Mouse (Mus musculus) CH12.LX (cell line): Measurements from ENCODE around the gene Zfp691. TPM values are rescaled to one million over a fixed set of nuclear protein-coding genes. Genes with fewer than 3 reads are reported as not detected.
A peak's percentile ranks its signal among the peaks of the same experiment; 100 is the strongest.

Experiments
- DNase-seq: peaks from one replicate; pipeline ENCODE4 v3.0.0-alpha.2; 2013; ENCODE audit errors: extremely low read depth
- H3K27ac ChIP-seq: 2 replicates; pipeline ENCODE4 v1.5.1; 2012; ENCODE audit warnings: low read depth, mild to moderate bottlenecking, control low read depth, moderate library complexity; ENCODE audit not compliant: insufficient read depth
- H3K27me3 ChIP-seq: replicated peaks from 2 replicates; pipeline ENCODE3; 2012; ENCODE audit warnings: inconsistent platforms
- H3K36me3 ChIP-seq, 2 experiments: replicated peaks in 1 of 2; 2 replicates each; pipeline versions ENCODE3 to v1.6.1; 2012; ENCODE audit warnings: inconsistent platforms in 1 of 2, low read length in 1 of 2, mild to moderate bottlenecking in 1 of 2, mixed read lengths in 1 of 2, moderate library complexity in 1 of 2; ENCODE audit not compliant: control insufficient read depth in 1 of 2, insufficient read depth in 1 of 2
- H3K4me1 ChIP-seq, 2 experiments: 2 replicates each; pipeline ENCODE4 v1.6.1; 2012; ENCODE audit warnings: inconsistent platforms in 1 of 2, moderate library complexity in 1 of 2; ENCODE audit not compliant: insufficient read depth in 2 of 2, control insufficient read depth in 1 of 2
- H3K4me2 ChIP-seq: 2 replicates; pipeline ENCODE4 v1.6.1; 2012; ENCODE audit warnings: low read depth, mild to moderate bottlenecking, control low read depth; ENCODE audit not compliant: poor library complexity, insufficient read depth, severe bottlenecking
- H3K4me3 ChIP-seq, 3 experiments: fragments of 150-350 bp in 1 of 3; sonication (generic) in 1 of 3; replicated peaks in 1 of 3; 2 replicates each; pipeline versions ENCODE3 to v1.5.1; 2011 to 2012; ENCODE audit warnings: low read depth in 2 of 3, low read length in 2 of 3, mild to moderate bottlenecking in 2 of 3, moderate library complexity in 2 of 3, control low read depth in 1 of 3, improper control_type of control experiment in 1 of 3, inconsistent platforms in 1 of 3, mixed read lengths in 1 of 3; ENCODE audit not compliant: poor library complexity in 1 of 3
- H3K79me2 ChIP-seq: replicated peaks from 2 replicates; pipeline ENCODE4 v1.6.1; 2012; ENCODE audit warnings: mild to moderate bottlenecking, moderate library complexity; ENCODE audit not compliant: control insufficient read depth, poor library complexity, insufficient read depth, severe bottlenecking; ENCODE audit errors: extremely low read depth
- H3K9ac ChIP-seq: 2 replicates; pipeline ENCODE4 v1.6.1; 2012; ENCODE audit warnings: low read depth, mild to moderate bottlenecking, control low read depth, moderate library complexity; ENCODE audit not compliant: insufficient read depth
- H3K9me3 ChIP-seq: replicated peaks from 2 replicates; pipeline ENCODE3; 2012; ENCODE audit warnings: low read length, inconsistent platforms, mixed read lengths
- CHD1 ChIP-seq: IDR thresholded peaks from 2 replicates; pipeline ENCODE4 v1.6.1; 2012; ENCODE audit warnings: low read depth, low read length, improper control_type of control experiment, inconsistent platforms
- CHD2 ChIP-seq: IDR thresholded peaks from 2 replicates; pipeline ENCODE4 v1.6.1; 2011; ENCODE audit warnings: low read length, improper control_type of control experiment
- CTCF ChIP-seq, 2 experiments: IDR thresholded peaks in 1 of 2; conservative IDR thresholded peaks in 1 of 2; 2 replicates each; pipeline ENCODE4 v1.5.1; 2011 to 2012; ENCODE audit warnings: low read depth in 2 of 2, low read length in 2 of 2, improper control_type of control experiment in 1 of 2, inconsistent platforms in 1 of 2, mild to moderate bottlenecking in 1 of 2, moderate library complexity in 1 of 2
- E2F4 ChIP-seq: IDR thresholded peaks from 2 replicates; pipeline ENCODE4 v1.6.1; 2011; ENCODE audit warnings: low read depth, low read length, improper control_type of control experiment; ENCODE audit not compliant: insufficient replicate concordance
- ELF1 ChIP-seq: IDR thresholded peaks from 2 replicates; pipeline ENCODE4 v1.6.1; 2014; ENCODE audit warnings: low read depth, mild to moderate bottlenecking, inconsistent platforms, low read length, improper control_type of control experiment
- EP300 ChIP-seq: IDR thresholded peaks from 2 replicates; pipeline ENCODE4 v1.6.1; 2011; ENCODE audit warnings: low read length, improper control_type of control experiment
- ETS1 ChIP-seq: conservative IDR thresholded peaks from 2 replicates; pipeline ENCODE4 v1.6.1; 2012; ENCODE audit warnings: low read depth, mild to moderate bottlenecking, inconsistent platforms, low read length, improper control_type of control experiment, moderate library complexity
- GABPA ChIP-seq: IDR thresholded peaks from 2 replicates; pipeline ENCODE4 v1.6.1; 2012; ENCODE audit warnings: low read depth, low read length, improper control_type of control experiment, inconsistent platforms; ENCODE audit not compliant: insufficient replicate concordance
- HCFC1 ChIP-seq: IDR thresholded peaks from 2 replicates; pipeline ENCODE4 v1.6.1; 2012; ENCODE audit warnings: low read depth, mild to moderate bottlenecking, inconsistent platforms, low read length, improper control_type of control experiment
- IRF4 ChIP-seq: IDR thresholded peaks from 2 replicates; pipeline ENCODE4 v1.6.1; 2014; ENCODE audit warnings: low read depth, mild to moderate bottlenecking, inconsistent platforms, low read length, improper control_type of control experiment
- JUN ChIP-seq: IDR thresholded peaks from 2 replicates; pipeline ENCODE4 v1.6.1; 2011; ENCODE audit warnings: low read depth, mild to moderate bottlenecking, low read length, improper control_type of control experiment, moderate library complexity; ENCODE audit not compliant: insufficient read depth
- JUND ChIP-seq: conservative IDR thresholded peaks from 2 replicates; pipeline ENCODE4 v1.6.1; 2011; ENCODE audit warnings: low read depth, low read length, improper control_type of control experiment
- KAT2A ChIP-seq: IDR thresholded peaks from 2 replicates; pipeline ENCODE4 v1.6.1; 2012; ENCODE audit warnings: low read length, improper control_type of control experiment, inconsistent platforms; ENCODE audit not compliant: insufficient replicate concordance
- MAFK ChIP-seq: IDR thresholded peaks from 2 replicates; pipeline ENCODE4 v1.6.1; 2011; ENCODE audit warnings: low read length, improper control_type of control experiment; ENCODE audit not compliant: insufficient replicate concordance
- MAX ChIP-seq: IDR thresholded peaks from 2 replicates; pipeline ENCODE4 v1.6.1; 2011; ENCODE audit warnings: low read length, improper control_type of control experiment
- MAZ ChIP-seq: IDR thresholded peaks from 2 replicates; pipeline ENCODE4 v1.6.1; 2012; ENCODE audit warnings: low read depth, mild to moderate bottlenecking, inconsistent platforms, low read length, improper control_type of control experiment, moderate library complexity
- MEF2A ChIP-seq: IDR thresholded peaks from 2 replicates; pipeline ENCODE4 v1.6.1; 2014; ENCODE audit warnings: low read depth, mild to moderate bottlenecking, inconsistent platforms, low read length, improper control_type of control experiment, borderline replicate concordance
- NELFE ChIP-seq: IDR thresholded peaks from 2 replicates; pipeline ENCODE4 v1.6.1; 2011; ENCODE audit warnings: low read depth, low read length, improper control_type of control experiment
- NRF1 ChIP-seq: IDR thresholded peaks from 2 replicates; pipeline ENCODE4 v1.6.1; 2014; ENCODE audit warnings: low read depth, mild to moderate bottlenecking, inconsistent platforms, low read length, improper control_type of control experiment, moderate library complexity
- PAX5 ChIP-seq: IDR thresholded peaks from 2 replicates; pipeline ENCODE4 v1.6.1; 2012; ENCODE audit warnings: low read length, inconsistent platforms, mixed read lengths
- POLR2A ChIP-seq: IDR thresholded peaks from 2 replicates; pipeline ENCODE4 v1.6.1; 2011; ENCODE audit warnings: low read depth, mild to moderate bottlenecking, improper control_type of control experiment, low read length
- POLR2AphosphoS2 ChIP-seq: IDR thresholded peaks from 2 replicates; pipeline ENCODE4 v1.6.1; 2011; ENCODE audit warnings: low read depth, low read length, improper control_type of control experiment
- RAD21 ChIP-seq: IDR thresholded peaks from 2 replicates; pipeline ENCODE4 v1.6.1; 2011; ENCODE audit warnings: low read depth, mild to moderate bottlenecking, low read length, improper control_type of control experiment, moderate library complexity
- SMC3 ChIP-seq: IDR thresholded peaks from 2 replicates; pipeline ENCODE4 v1.6.1; 2011; ENCODE audit warnings: low read depth, low read length, improper control_type of control experiment
- TBP ChIP-seq: conservative IDR thresholded peaks from 2 replicates; pipeline ENCODE4 v1.6.1; 2011; ENCODE audit warnings: low read depth, low read length, improper control_type of control experiment
- TCF12 ChIP-seq: IDR thresholded peaks from 2 replicates; pipeline ENCODE4 v1.6.1; 2014; ENCODE audit warnings: low read depth, mild to moderate bottlenecking, inconsistent platforms, low read length, improper control_type of control experiment
- UBTF ChIP-seq: IDR thresholded peaks from 2 replicates; pipeline ENCODE4 v1.6.1; 2012; ENCODE audit warnings: low read depth, mild to moderate bottlenecking, inconsistent platforms, low read length, improper control_type of control experiment, moderate library complexity
- USF1 ChIP-seq: IDR thresholded peaks from 2 replicates; pipeline ENCODE4 v1.6.1; 2014; ENCODE audit warnings: low read depth, mild to moderate bottlenecking, inconsistent platforms, low read length, improper control_type of control experiment
- USF2 ChIP-seq: conservative IDR thresholded peaks from 2 replicates; pipeline ENCODE4 v1.6.1; 2011; ENCODE audit warnings: low read depth, low read length, improper control_type of control experiment
- ZC3H11A ChIP-seq: IDR thresholded peaks from 2 replicates; pipeline ENCODE4 v1.6.1; 2012; ENCODE audit warnings: low read depth, mild to moderate bottlenecking, inconsistent platforms, low read length, improper control_type of control experiment
- ZKSCAN1 ChIP-seq: IDR thresholded peaks from 2 replicates; pipeline ENCODE4 v1.6.1; 2012; ENCODE audit warnings: low read depth, inconsistent platforms, low read length, improper control_type of control experiment, borderline replicate concordance
- ZMIZ1 ChIP-seq: IDR thresholded peaks from 2 replicates; pipeline ENCODE4 v1.6.1; 2012; ENCODE audit warnings: low read depth, mild to moderate bottlenecking, inconsistent platforms, low read length, improper control_type of control experiment
- dilution Hi-C: fragments of 300-500 bp; cut with MboI; formaldehyde crosslinking; loops from 2 replicates; pipeline ENCODE4 v1.14.3; 2020; ENCODE audit warnings: low sequenced_read_pairs; ENCODE audit not compliant: extremely low pct_unique_long_range_greater_than_20kb, extremely low pct_ligation_motif_present
- in situ Hi-C: fragments of 300-500 bp; cut with MboI; formaldehyde crosslinking; loops from 3 replicates; pipeline ENCODE4 v1.14.3; 2019; ENCODE audit warnings: low sequenced_read_pairs, low pct_ligation_motif_present, low pct_unique_long_range_greater_than_20kb, mixed read lengths
- polyA plus RNA-seq: library from polyadenylated mRNA; unstranded; fragments of >175 nt; gene quantifications from 2 replicates; pipeline ENCODE4 v1.2.1, GENCODE M21; 2012; ENCODE audit warnings: low read depth; ENCODE audit not compliant: insufficient read length
- total RNA-seq, 2 experiments: library from RNA; depleted of rRNA; stranded (reverse); fragments of 300-350 nt in 1 of 2; fragments of >200 nt in 1 of 2; gene quantifications; 2 replicates each; pipeline ENCODE4 v1.2.3; 2012 to 2014

Zfp691 gene
- total and polyA plus RNA-seq, 3 experiments: 3.2 to 4.7 (median 4.0) TPM

- Histone ChIP-seq H3K36me3 (peaks cover 23 to 50% of the 10 kb centered on the region in 2 experiments), H3K9ac (no peak overlapping the region), H3K9me3 (no peaks in the 10 kb centered on the region), H3K27me3 (no peaks in the 10 kb centered on the region), H3K27ac (no peak overlapping the region), H3K4me3 (no peak overlapping the region), H3K79me2 (no peaks in the 10 kb centered on the region), H3K4me2 (no peak overlapping the region), H3K4me1 (peaks cover 6 to 39% of the 10 kb centered on the region in 2 experiments; a peak in 3 of 4 replicates)
- in situ Hi-C loops (no loop called here), dilution Hi-C loops (no loop called here)
- TF ChIP-seq CHD2 (no peak), KAT2A (no peak), SMC3 (peak; percentile 43; the same call in 1 of the 2 replicates), ELF1 (peak; percentile 64), NRF1 (no peak), MAFK (no peak), JUND (no peak), ZKSCAN1 (no peak), ETS1 (no peak), TBP (no peak), PAX5 (no peak), POLR2A (no peak), HCFC1 (no peak), RAD21 (peak; percentile 38), USF1 (no peak), USF2 (no peak), EP300 (no peak), TCF12 (no peak), IRF4 (no peak), JUN (no peak), ZMIZ1 (no peak), POLR2AphosphoS2 (no peak), ZC3H11A (no peak), CTCF (conservative IDR thresholded peaks at IDR 0.05 in 1 of 2, IDR thresholded peaks at IDR 0.05 in 1 of 2; ENCODE audit: low read depth in 2 of 2, low read length in 2 of 2) (peak; percentile 72 to 91), GABPA (no peak), E2F4 (no peak), MAZ (no peak), CHD1 (no peak), MAX (no peak), UBTF (no peak), MEF2A (no peak), NELFE (no peak)
- DNase-seq: peak; percentile 59
Measured at GRCm38 (mm10) chr4:119223696-119224095, 49.7 kb upstream of the Zfp691 start.
